Mouse (Mus musculus): ENCODE results near the gene Idh1.

DNA sequence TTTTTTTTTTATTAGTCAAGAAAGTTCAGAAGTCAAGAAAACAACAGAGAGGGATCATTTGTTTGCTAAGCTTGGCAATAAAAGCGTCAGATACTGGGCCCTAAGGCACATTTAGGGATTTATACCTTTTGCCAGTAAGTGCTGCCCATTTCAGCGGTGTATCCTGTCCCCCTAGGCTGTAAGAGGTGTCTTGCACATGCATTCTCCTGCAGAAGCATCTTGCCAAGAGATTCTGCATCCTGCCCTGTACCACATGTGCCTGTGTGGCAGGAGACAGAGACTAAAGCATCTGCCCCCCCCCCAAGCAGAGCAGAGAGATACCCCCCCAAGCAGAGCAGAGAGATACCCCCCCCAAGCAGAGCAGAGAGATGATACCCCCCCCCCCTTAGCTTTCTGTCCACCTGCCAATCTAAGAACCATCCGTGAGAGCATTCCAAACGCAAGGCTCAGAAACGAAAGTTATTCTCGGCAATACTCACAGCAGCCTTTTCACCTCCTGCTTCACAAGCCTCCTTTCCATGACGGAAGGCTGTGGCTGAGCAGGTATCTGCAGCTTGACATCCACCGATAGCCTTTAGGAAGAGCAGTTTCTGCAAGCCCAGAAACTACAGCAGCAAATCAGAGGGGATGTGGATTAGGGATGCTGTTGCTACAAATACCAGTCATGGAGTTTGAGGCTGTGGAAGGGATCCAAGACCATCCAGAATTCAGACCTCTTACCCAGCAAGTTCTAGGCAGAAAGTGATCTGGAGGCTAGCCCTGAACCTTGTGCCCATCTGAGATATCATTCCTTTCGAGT, 63.5 kb downstream of the Idh1 start, which contains the start of gene D630023F18Rik:
- TF ChIP-seq POLR2A (IDR thresholded peaks at IDR 0.05; ENCODE audit: low read depth, low read length) (no peak), CTCF (conservative IDR thresholded peaks at IDR 0.05; ENCODE audit: insufficient read depth, insufficient read length, low read depth, low read length) (no peak)

Data from kidney, adult 2 months (tissue).